Mouse (Mus musculus): ENCODE measurements around the gene Lrmda. TPM values are rescaled to one million over a fixed set of nuclear protein-coding genes. Genes with fewer than 3 reads are reported as not detected.

Lrmda gene
- total RNA-seq, 2 experiments from 2014 or later, result 11.2 to 12.6 TPM

DNA sequence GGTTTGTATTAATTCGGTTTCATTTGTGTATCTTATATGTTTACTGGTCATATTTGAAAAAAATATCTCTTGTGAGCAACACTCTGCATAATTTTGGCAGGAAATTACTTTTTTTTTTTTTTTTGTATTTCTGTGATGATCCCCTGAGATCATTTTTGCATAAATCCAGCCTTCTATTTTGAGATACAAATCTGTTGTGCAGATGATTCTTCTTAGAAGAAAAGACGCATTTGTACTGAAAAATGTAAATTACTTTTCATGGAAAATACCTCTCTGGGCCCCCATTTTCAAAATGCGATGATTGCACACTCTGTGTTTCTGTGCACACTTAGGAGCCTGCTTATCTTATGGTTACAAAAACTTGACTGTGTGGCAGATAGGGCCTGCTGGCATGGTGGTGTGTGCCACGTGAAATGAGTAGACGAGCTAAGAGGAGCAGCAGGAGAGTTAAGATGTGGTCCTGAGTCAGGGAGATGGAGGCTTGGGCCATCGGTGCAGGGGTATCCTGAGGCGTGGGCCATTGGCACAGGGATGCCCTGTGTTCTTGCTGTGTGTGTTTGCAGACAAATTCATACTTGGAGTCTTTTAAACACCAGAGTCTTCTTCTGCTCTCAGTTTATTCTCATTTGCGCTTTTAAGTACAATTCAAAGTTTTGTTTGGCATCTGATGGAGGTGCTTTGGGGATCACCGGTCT lies 353.3 kb downstream of the Lrmda start:
- no peak for ATAC-seq (ENCODE audit: poor library complexity, severe bottlenecking)

DNA sequence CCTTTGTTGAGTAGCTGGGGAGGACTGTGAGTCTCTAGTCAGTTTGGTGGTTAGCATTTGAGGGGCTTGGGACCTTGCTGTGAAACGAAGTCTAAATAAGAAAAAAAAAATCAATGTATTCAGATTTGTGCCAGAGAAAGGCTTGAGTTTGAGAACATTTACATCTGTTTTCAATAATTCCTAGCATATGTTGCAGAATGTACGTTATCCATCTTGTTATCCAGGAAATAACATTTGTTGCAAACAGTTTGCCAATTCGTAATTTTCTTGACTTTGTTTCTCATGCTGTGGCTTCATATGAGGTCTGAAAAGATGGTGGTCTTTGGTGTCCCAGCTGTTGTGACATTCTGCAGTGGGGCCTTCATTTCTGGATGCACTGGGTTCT lies 353.8 kb downstream of the Lrmda start:
- ATAC-seq (ENCODE audit: poor library complexity, severe bottlenecking), result no peak

DNA sequence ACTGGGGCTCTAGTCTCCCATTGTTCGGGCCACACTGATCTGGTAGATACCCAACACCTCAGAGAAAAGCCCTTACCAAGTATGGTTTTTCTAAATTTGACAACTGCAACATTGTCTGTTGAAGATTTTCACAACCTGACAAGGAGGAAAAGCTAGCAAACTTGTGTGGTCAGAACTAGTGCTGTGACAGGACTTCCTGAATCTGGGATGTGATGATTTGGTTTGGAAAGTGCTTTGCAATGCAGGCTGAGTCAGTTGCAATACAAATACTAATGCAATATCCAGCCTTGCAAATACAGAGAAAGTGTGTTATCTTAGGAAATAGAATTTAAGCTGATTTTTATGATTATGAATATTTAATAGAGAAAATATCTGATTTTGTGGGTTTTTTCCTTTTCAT lies 357.6 kb downstream of the Lrmda start:
- peak; percentile 51 for ATAC-seq (ENCODE audit: poor library complexity, severe bottlenecking)

DNA sequence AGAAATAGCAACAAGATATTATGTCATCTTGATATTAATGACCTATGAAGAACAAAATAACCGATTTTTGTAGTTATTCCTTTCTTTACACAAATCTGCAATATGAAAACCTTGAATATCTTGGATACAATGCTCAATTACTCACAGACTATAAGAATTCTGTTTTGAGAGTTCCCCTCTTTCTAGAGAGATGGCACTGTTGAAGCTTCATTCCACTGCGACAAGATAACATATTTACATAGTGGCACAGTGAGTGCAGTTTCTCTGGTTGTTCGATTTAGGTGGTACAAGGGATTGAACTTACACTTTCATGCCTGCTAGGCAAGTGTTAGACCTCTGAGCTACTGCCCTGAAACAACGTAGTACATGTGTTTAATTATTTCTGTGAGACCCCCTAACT lies 362.6 kb downstream of the Lrmda start:
- ATAC-seq (ENCODE audit: poor library complexity, severe bottlenecking), result no peak

DNA sequence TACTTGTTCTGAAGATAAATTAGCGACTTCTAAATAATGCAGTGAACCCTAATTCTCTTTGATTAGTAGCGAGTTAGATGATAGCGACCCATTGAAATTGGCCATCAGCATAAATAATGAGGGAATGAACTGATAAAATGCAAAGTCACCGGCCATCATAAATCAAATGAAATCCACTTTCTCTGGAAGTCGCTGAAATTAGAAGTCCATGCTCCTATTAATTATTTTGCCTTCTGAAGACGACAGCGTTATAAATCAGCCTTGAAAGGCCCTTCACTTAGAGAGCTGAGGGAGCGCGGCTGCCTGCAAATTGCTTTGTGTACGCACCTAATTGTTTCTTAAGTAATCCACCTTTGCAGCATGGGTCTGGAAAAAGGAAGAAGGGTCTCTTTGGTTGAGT lies 374.1 kb downstream of the Lrmda start:
- no peak for ATAC-seq (ENCODE audit: poor library complexity, severe bottlenecking)

DNA sequence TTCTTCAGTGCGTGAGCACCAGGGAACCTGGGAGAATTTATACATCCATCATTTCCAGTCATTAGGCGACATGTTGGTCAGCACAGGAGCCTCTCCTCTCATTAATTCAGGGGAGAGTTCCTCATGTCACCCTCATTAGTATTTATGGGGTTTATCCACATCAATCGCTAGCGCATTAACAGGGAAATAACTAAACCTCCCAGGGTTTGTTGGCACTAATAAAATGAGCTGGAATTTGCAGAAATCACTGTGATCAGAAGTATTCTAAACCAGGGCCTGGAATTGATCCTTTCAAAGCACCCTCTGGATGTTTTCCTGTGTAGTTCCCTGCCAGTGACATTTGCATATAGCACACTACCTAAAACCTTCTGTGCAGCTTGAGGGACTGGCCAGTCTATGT lies 382.9 kb downstream of the Lrmda start:
- ATAC-seq (ENCODE audit: poor library complexity, severe bottlenecking), result no peak

DNA sequence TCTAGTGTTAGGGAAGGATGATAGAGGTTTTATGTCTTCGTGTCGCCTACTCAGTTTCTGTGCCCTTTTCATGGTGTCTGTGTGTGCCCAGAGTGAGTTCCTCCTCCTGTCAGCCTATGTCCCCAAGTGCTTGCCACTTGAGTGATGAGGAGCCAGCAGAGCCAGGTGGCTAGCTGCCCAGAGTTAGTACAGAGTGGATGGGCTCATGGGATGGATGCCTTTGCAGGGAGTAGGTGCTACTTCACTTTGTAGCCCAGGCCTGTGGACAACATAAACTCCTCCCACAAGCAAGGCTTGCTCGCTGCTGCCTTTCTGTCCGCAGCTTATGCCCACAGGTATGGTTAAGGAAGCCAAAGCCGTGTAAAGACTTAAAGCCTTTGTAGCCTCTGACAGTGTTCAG lies 387.1 kb downstream of the Lrmda start:
- no peak for ATAC-seq (ENCODE audit: poor library complexity, severe bottlenecking)

DNA sequence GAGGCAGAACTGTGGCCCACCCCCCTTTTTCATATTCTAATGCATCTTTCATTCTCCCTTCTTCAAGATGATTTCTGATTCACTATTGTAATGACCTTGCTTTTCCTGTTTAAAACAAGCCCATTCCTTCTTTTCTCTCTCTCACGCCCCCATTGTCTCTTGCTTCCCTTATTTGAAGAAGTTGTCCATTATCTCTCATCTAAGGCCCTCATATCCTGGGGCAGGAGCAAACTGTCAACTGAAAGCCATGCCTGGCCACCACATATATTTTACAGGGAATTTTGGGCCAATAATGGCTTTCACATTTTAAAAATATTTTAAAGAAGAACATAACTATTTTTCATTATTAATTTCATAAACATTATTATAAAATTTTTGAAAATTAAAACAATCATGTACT lies 391.3 kb downstream of the Lrmda start:
- no peak for ATAC-seq (ENCODE audit: poor library complexity, severe bottlenecking)

DNA sequence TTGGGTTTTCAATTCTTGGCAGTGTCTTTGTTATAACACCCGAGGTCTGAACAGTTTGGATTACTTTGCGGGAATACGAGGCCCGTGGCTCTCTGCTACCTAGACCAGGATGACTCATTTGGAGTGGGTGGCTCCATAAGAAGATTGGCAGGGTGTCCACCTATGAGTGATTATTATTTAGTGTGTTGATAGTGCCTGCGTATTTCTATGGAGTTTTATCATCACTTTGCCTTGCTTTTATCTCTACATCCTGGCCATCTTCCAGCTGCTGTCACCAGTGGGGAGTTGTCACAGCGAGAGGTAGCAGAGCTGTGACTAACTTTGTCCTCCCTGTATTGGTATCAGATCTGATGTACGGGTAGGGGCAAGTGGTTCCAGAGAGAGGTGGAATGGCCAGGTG lies 393.7 kb downstream of the Lrmda start:
- ATAC-seq (ENCODE audit: poor library complexity, severe bottlenecking), result no peak

DNA sequence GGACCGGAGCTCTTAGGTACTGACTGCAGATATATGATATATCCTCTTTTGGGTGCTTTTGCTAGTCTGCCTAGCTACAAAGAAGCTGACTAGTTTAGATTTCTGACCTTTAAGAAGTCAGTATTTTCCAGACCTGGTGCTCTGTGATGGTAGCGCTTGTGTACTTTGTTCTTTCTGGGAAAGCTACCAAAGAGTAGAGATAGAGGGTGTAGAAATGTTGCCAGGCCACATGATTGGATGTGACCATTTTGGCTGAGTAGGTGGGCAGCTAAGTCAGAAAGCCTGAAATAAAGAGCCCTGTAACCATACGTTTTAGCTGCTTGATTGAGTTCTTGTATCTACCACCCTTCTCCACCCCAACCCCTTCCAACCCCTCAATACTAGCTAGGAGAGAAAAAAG lies 398.2 kb downstream of the Lrmda start:
- no peak for ATAC-seq (ENCODE audit: poor library complexity, severe bottlenecking)

DNA sequence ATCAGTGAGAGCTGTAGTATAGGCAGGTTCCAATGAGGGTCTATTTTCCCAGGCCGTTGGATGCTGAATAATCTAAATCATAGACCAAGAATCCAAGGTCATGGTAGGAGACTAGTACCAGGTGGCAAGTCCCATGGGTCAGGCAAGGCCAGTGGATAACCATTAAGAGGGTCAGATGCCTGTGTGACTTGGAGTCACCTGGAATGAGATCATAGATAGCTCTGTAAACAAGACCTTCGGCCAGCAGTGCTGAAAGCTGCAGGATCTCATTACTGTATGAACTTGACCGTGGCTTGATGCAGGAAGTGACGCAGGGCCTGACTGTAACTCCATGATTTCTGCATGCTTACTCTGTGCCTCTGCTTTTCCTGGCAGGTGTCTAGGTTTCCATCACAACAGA lies 402.2 kb downstream of the Lrmda start:
- ATAC-seq (ENCODE audit: poor library complexity, severe bottlenecking), result no peak

DNA sequence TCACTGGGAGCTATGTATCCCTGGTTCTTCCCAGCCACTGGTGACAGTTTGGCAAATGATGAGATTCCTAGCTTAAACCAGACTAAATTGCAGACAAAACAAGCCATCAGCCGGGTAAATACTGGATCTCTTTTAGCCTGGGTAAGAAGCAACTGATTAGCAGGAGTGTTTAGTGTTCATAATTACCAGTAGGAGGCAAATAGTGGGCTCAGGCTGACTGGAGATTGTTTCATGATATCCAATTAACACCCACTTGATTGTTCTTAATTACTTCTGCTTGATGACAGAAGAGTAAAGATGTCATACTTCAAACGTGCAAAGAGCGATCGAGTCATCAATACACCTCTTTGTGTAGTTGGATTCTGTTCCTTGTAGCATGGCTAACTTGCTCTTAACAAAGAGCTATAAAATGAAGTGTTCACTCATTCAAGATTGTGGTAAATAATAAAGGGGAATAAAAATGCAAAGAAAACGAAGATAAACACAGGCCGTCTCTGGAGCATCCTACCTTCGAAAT lies 405.6 kb downstream of the Lrmda start:
- no peak for ATAC-seq (ENCODE audit: poor library complexity, severe bottlenecking)

DNA sequence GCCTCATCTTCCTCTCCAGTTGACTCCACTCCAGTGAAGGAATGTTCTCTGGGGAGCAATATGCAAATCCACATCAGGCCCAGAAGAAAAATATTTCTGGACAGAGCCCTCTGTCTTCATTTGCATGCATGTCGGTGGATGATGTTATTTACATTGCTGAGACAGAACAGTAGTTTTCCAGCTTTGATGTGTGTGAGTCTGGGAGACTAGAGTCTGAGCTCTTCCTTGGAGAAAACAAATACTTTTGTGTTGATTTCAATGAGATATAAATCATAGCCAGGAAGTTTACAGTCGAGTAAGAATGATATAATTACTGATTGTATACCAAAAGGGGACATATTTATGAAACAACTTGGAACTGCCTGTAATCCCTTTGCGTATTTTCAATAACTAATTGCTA lies 415.9 kb downstream of the Lrmda start:
- ATAC-seq (ENCODE audit: poor library complexity, severe bottlenecking), result no peak

DNA sequence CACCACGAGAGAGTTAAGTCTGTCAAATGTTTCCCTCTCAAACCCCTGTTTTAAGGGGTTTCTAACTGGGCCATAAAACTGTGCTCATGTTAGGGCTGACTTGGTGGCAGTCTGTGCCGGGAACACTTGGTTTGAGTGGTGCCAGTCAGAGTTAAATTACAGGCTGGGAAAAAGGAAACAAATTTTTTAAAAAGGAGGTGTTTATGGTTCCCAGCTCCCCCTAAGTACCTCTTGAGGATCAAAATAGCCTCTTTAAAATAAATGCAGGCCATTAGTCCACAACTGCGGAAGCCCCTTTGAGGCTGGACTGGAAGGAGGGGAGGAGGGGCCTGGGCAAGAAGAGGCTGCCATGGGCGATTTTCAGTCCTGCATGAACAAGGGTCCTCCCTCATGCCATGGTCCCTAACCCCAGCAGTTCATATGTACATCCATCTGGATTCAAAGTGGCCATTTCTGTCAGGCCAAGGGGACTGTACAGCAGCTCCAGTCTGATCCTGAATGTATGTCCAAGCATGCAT lies 416.4 kb downstream of the Lrmda start:
- ATAC-seq (ENCODE audit: poor library complexity, severe bottlenecking), result no peak

DNA sequence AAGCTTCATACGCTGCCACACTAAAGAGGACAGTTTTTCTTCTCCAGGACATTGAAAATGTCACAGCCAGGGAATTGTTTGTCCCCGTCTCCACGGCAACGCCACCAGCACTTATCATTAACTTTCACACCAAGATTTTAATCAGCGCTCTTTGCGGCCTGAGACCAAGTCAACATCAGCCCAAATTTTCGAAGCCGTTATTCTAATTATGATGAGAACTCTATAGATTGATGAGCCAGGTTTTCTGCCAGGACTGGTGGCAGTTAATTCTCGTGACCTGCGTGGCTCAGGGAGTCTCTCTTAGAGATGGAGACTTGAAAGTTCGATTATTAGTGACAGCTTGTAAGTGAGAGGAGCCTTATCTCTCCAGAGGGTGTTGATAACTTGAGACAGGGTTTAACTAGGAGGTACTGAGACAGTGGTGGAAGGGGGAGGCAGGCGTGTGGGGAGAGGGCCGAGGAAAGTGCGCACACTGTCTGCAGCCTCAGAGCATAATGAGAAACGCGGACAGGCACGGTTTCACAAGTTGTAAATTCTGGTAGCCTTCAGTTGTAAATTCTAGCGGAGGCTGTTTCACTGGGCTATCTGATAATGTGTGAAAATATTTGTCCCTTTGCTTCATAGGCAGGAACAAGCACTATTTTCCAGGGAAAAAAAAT lies 421.0 kb downstream of the Lrmda start:
- no peak for ATAC-seq (ENCODE audit: poor library complexity, severe bottlenecking)

DNA sequence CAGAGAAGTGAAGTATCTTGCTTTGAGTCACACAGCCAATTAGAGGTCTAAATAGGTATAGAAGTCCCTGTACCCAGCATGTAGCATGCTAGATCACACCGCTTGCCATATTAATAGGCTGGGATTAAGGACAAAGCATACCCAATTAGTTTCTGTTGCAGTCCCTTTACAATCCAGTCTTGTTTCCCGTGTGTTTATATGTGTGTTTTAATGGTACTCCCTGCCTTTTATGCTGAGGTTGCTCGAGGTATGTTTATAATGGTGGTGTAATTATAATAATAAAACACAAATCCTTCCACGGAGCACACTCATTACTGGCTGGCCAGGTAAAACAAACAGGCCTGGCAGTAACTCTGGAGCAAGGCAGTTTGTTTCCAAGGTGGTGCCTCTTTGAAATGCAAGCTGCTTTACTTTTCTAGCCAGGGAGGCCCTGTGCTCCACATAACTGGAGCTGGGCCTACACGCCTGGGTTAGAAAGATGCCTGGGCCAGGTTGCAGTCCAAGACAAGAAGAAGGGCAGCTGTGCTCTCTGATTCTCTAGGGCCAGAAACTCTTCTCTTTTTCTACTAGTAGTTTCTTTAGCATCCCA lies 422.4 kb downstream of the Lrmda start:
- no peak for ATAC-seq (ENCODE audit: poor library complexity, severe bottlenecking)

DNA sequence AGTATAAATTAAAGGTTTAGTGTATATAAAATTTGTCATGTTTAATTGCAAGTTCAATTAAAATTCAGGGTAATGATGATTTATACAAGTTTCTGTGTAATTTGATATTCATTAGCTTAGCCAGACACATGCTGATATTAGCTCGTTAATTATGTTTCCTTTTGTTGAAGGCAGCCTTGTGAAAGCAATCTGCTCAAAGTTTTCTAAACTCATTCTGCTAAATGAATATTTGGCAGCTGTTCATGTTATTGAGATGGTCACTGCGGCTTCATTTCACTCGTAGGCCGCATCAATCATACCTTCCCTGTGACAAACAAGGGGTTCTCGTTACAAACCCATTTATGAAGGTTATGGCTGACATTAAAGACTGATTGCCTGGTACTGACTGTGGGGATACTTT lies 423.2 kb downstream of the Lrmda start:
- no peak for ATAC-seq (ENCODE audit: poor library complexity, severe bottlenecking)

DNA sequence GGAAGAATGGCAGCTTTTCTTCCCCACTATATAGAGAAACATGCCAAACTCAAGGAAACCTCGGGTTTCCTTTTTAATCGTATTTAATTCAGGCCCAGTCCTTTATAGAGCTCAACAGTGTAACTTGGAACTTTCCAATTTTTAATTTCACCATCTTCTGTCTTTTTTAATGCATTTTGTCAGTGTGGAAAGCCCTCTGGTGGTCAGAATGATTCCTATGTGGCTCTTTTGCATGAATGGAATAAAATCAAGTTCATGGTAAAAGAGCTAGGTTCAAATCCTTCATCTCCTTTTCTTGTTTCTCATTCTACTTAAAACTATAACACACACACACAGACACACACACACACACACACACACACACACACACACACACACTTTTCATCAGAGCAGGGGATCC lies 425.0 kb downstream of the Lrmda start:
- no peak for ATAC-seq (ENCODE audit: poor library complexity, severe bottlenecking)

DNA sequence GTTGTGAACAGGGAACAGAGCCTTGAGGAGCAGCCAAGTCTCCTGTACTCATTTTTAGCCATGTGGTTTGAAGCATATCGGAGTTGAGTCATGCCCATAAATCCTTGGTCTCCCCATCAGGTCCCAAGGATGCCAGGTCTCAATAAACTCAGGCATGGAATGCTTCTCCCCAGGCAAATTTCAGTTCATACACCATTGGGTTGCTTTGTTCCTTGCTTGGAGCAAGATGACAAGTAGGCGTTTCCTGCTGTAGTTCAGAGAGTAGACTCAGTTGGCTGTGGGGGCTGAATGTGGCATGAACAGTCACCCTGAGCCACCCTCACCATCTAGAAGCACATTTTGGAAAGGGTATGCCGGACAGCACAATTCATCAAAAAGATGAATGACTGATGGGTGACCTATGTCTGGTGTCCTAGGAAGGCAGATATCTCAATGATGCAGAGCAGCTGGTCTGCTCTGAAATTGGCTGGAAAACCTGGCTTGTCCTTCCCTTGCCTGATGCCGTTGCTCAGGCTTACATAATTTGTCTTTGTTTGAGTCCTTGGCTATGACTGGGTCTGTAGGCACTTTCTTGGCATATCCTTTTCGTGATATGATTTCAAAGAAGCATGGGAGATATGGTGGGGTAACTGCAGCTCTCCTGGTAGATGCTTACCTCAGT lies 425.8 kb downstream of the Lrmda start:
- ATAC-seq (ENCODE audit: poor library complexity, severe bottlenecking), result no peak

DNA sequence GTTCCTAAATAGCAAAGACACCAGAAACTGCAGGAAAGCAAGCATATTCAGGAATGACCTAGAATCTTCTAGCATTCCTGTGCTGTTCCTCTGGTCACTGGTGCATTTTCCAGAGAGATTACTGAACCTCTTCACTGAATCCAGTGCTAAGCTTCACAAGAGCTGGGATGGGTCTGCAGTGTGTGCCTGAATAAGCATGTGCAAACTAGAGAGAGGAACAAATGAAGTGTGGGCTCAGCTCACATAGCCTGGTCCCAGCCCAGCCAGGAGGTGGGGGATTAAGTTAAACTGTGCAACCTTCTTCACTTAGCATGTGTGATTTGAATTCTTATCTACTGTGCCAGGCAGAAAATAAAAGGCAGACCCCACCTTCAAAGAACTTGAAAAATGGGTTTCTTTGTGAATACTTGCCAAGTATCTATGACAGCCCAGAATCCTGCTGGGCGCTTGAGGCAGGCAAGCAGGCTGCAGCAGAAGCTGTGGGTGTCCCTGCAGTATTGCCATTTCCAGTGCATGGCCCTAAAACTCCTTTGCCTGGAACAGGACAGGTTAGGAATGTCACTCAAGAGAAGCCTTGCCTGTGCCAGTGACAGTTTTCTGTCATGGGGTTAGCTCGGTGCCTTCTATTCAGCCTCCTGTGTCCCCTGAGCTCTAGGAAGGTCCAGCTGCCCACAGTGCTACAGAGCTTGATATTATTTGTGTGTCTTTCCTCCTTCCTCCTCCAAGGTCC lies 426.5 kb downstream of the Lrmda start:
- no peak for ATAC-seq (ENCODE audit: poor library complexity, severe bottlenecking)

DNA sequence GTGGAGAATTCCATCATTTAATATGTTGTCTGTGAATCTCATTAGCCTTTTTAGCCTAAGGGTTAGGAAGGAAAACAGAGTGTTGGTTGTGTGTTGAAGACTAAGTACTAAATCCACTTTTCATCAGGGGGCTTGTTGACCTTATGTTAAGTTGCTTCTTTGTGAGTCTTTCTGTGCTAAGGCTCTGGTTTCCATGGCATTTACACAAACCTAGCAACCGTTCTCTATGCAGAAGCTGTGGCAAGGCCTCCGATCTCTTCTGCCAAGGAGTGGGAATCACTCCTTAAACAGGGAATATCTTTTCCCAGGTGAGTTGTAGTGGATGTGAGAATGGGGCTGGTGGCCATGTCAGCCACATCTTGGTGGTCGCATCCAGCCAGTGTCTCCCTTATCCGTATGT lies 432.1 kb downstream of the Lrmda start:
- ATAC-seq (ENCODE audit: poor library complexity, severe bottlenecking), result no peak

Data from megakaryocyte, adult 5-6 weeks (primary cell).